Mouse (Mus musculus): ENCODE data around the gene Casp3. TPM values are rescaled to one million over a fixed set of nuclear protein-coding genes. Genes with fewer than 3 reads are reported as not detected.
A peak's percentile ranks its signal among the peaks of the same experiment; 100 is the strongest.

Casp3 gene
- total and polyA plus RNA-seq, 3 experiments, result 1.6 to 3.3 (median 2.2) TPM

DNA sequence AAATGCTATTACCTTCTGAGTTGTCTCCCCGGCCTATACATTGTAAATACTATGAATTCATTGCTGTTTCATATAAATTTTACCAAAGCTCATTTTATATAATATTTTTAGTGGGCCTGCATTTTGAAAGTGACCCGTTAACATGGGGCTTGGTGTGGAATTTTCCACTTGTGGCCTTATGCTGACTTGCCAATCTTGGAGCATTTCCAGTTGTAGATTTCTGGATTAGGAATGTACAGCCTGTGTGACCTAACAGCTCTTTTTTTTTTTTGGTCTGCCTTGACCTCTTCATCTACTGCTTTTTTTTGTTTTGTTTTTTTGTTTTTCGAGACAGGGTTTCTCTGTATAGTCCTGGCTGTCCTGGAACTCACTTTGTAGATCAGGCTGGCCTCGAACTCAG, 13.8 kb downstream of the Casp3 start:
- Histone ChIP-seq H3K79me2 (replicated peaks; ENCODE audit: control insufficient read depth, insufficient read depth, low read length) (no peaks in the 10 kb centered on the region), H3K9ac (ENCODE audit: low read depth, low read length) (no peak overlapping the region), H3K27me3 (ENCODE audit: control insufficient read depth, insufficient read depth, low read length) (no peaks in the 10 kb centered on the region), H3K4me1 (ENCODE audit: control insufficient read depth, insufficient read depth, low read length) (no peaks in the 10 kb centered on the region), H3K36me3 (ENCODE audit: control insufficient read depth, insufficient read depth, low read length) (no peaks in the 10 kb centered on the region), H3K4me3 (no peak overlapping the region), H3K27ac (no peak overlapping the region)
- TF ChIP-seq CTCF (IDR thresholded peaks at IDR 0.05), result no peak
- TF ChIP-seq EP300 (IDR thresholded peaks at IDR 0.05; ENCODE audit: insufficient read depth, low read depth, low read length), result no peak
- no peak for TF ChIP-seq POLR2A (IDR thresholded peaks at IDR 0.05; ENCODE audit: insufficient read depth, low read depth, low read length)
- 85% methylated on average over 4 of the region's 4 CpGs for WGBS
- intact Hi-C loops (cut with DNase I), result no loop called here
- no peak for DNase-seq

DNA sequence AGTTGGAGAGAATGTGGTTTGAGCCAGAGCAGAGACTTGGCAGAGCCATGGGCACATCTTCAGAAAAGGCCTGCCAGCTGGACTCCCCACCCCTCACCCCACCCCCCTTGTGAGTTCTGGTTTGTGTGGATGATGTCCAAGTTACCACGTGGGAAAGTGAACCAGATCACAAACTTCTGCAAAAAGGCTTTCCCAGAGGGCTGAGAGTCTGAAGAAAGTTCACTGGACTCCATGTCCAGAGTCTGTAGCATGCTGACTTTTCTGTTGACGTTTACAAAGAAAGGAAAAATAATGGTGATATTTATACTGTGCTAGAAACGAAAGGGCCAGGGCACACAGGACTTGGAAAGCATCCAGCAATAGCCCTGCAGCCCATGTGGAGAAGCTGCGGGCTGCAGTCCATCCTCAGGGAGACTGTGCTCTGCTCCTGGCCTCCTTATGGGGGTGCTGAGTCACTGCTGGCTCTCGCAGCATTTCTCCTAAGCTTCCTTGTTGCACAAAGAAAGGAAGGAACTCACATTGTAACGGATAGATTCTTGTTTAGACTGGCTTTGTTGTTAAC, 22.0 kb downstream of the Casp3 start:
- Histone ChIP-seq H3K4me3 (no peak overlapping the region), H3K27ac (peak overlapping the region; percentile 47), H3K9ac (ENCODE audit: low read depth, low read length) (no peak overlapping the region), H3K27me3 (ENCODE audit: control insufficient read depth, insufficient read depth, low read length) (no peaks in the 10 kb centered on the region), H3K4me1 (ENCODE audit: control insufficient read depth, insufficient read depth, low read length) (peaks cover 4% of the 10 kb centered on the region), H3K36me3 (ENCODE audit: control insufficient read depth, insufficient read depth, low read length) (peaks cover 5% of the 10 kb centered on the region; the same call in 1 of the 2 replicates), H3K79me2 (replicated peaks; ENCODE audit: control insufficient read depth, insufficient read depth, low read length) (no peaks in the 10 kb centered on the region)
- intact Hi-C loops (cut with DNase I), result no loop called here
- 5% methylated on average over 6 of the region's 6 CpGs for WGBS
- 0 out of 2 replicates have a peak, but pooled peaks have one; percentile 42 for TF ChIP-seq EP300 (IDR thresholded peaks at IDR 0.05; ENCODE audit: insufficient read depth, low read depth, low read length)
- TF ChIP-seq POLR2A (IDR thresholded peaks at IDR 0.05; ENCODE audit: insufficient read depth, low read depth, low read length), result no peak
- TF ChIP-seq CTCF (IDR thresholded peaks at IDR 0.05), result peak; percentile 50
- DNase-seq, result peak; percentile 51 to 64

DNA sequence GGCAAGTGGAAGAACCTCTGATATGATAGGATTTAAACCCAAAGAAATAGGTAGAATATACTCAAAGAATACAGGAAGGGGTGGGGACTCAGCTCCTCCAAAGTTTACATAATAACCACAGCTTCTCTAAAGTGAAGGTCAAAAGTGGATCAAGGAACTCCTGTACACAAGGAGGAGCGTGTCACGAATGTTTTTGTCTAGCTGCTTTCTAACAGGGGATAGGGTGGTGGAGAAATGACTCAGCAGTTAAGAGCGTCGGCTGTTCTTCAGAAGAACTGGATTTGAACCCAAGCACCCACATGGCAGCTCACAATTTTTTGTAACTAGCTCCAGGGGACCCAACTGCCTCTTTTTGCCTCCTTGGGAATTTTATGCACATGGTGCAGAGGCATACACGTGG, 22.8 kb downstream of the Casp3 start:
- Histone ChIP-seq H3K4me3 (no peak overlapping the region), H3K79me2 (replicated peaks; ENCODE audit: control insufficient read depth, insufficient read depth, low read length) (no peaks in the 10 kb centered on the region), H3K27me3 (ENCODE audit: control insufficient read depth, insufficient read depth, low read length) (no peaks in the 10 kb centered on the region), H3K9ac (ENCODE audit: low read depth, low read length) (no peak overlapping the region), H3K4me1 (ENCODE audit: control insufficient read depth, insufficient read depth, low read length) (peaks cover 4% of the 10 kb centered on the region), H3K27ac (peak overlapping the region; percentile 57), H3K36me3 (ENCODE audit: control insufficient read depth, insufficient read depth, low read length) (peaks cover 5% of the 10 kb centered on the region; the same call in 1 of the 2 replicates)
- TF ChIP-seq CTCF (IDR thresholded peaks at IDR 0.05) (no peak), EP300 (IDR thresholded peaks at IDR 0.05; ENCODE audit: insufficient read depth, low read depth, low read length) (no peak), POLR2A (IDR thresholded peaks at IDR 0.05; ENCODE audit: insufficient read depth, low read depth, low read length) (no peak)
- intact Hi-C loops (cut with DNase I), result no loop called here
- 51% methylated on average over 5 of the region's 5 CpGs for WGBS
- DNase-seq, result no peak

DNA sequence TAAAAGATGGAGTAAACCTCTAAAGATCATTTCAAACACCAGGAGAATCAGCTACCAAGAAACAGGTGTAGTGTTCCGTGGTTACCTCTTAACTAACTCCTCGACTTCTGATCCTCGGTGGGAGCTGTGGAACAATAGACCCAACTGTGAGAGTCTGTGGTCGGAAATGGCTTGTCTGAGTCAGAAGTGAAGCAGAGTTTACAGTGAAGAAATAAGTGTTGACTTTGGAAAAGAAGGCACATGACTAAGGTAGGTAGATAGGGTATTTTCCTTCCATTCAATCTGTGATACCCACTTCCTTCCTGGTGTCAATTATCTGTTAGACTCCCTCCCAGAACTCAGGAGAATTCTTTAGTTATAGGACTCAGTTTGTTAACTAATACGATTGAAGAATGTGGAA, 24.2 kb downstream of the Casp3 start:
- no peaks in the 10 kb centered on the region for H3K79me2 ChIP-seq (replicated peaks; ENCODE audit: control insufficient read depth, insufficient read depth, low read length)
- intact Hi-C loops (cut with DNase I), result no loop called here
- TF ChIP-seq EP300 (IDR thresholded peaks at IDR 0.05; ENCODE audit: insufficient read depth, low read depth, low read length) (no peak), CTCF (IDR thresholded peaks at IDR 0.05) (no peak), POLR2A (IDR thresholded peaks at IDR 0.05; ENCODE audit: insufficient read depth, low read depth, low read length) (no peak)
- no peak for DNase-seq
- H3K9ac ChIP-seq (ENCODE audit: low read depth, low read length), result no peak overlapping the region
- peaks cover 4% of the 10 kb centered on the region for H3K4me1 ChIP-seq (ENCODE audit: control insufficient read depth, insufficient read depth, low read length)
- no peak overlapping the region for H3K4me3 ChIP-seq
- H3K27ac ChIP-seq, result no peak overlapping the region
- WGBS, result 52% methylated on average over 5 of the region's 5 CpGs
- peaks cover 5% of the 10 kb centered on the region; the same call in 1 of the 2 replicates for H3K36me3 ChIP-seq (ENCODE audit: control insufficient read depth, insufficient read depth, low read length)
- no peaks in the 10 kb centered on the region for H3K27me3 ChIP-seq (ENCODE audit: control insufficient read depth, insufficient read depth, low read length)

DNA sequence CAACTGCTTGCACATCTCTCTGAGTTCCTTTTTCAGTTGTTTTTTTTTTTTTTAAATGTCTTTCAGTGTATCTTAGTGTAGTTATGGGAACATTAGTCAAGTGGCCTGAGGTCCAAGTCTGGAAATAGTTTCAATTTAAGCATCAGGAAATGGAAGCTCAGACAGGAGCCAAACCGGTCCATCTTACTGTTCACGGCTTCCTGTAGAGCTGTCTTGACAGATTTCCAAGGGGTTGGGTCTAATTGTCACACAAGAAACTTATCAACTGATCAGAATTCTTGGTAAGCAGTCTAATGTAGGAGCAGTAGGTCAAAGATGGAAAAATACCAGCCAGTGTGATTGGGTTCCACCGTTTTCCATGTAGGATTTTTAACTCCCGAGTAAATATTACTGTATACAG, 31.3 kb downstream of the Casp3 start:
- Histone ChIP-seq H3K9ac (ENCODE audit: low read depth, low read length) (no peak overlapping the region), H3K4me3 (no peak overlapping the region), H3K4me1 (ENCODE audit: control insufficient read depth, insufficient read depth, low read length) (peaks cover 4% of the 10 kb centered on the region), H3K27ac (no peak overlapping the region), H3K27me3 (ENCODE audit: control insufficient read depth, insufficient read depth, low read length) (no peaks in the 10 kb centered on the region), H3K79me2 (replicated peaks; ENCODE audit: control insufficient read depth, insufficient read depth, low read length) (no peaks in the 10 kb centered on the region), H3K36me3 (ENCODE audit: control insufficient read depth, insufficient read depth, low read length) (no peaks in the 10 kb centered on the region; the same call in 1 of the 2 replicates)
- DNase-seq, result no peak
- intact Hi-C loops (cut with DNase I), result no loop called here
- 42% methylated on average over 4 of the region's 4 CpGs for WGBS
- TF ChIP-seq EP300 (IDR thresholded peaks at IDR 0.05; ENCODE audit: insufficient read depth, low read depth, low read length) (no peak), CTCF (IDR thresholded peaks at IDR 0.05) (no peak)

DNA sequence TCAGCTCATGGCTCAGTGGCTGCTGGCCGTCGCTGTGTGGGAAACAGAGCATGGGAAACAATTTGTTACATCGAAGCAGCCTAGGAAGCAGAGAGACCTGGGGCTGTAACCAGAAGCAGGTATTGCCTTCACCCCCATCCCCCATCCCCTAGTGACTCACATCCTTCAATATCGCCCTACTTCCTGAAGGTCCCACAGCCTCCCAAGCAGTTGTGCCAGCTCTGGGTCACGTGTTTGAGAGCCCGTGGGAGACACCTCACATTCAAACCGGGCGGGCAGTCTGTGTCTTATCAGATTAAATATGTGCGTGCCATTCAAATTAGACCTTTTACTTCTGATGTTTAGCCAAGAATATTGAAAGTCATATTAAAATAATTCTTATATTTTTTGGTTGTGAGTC, 34.8 kb downstream of the Casp3 start:
- no peak overlapping the region for H3K27ac ChIP-seq
- H3K27me3 ChIP-seq (ENCODE audit: control insufficient read depth, insufficient read depth, low read length), result no peaks in the 10 kb centered on the region
- TF ChIP-seq EP300 (IDR thresholded peaks at IDR 0.05; ENCODE audit: insufficient read depth, low read depth, low read length) (no peak), CTCF (IDR thresholded peaks at IDR 0.05) (no peak), POLR2A (IDR thresholded peaks at IDR 0.05; ENCODE audit: insufficient read depth, low read depth, low read length) (no peak)
- no peaks in the 10 kb centered on the region; the same call in 1 of the 2 replicates for H3K36me3 ChIP-seq (ENCODE audit: control insufficient read depth, insufficient read depth, low read length)
- no peaks in the 10 kb centered on the region for H3K79me2 ChIP-seq (replicated peaks; ENCODE audit: control insufficient read depth, insufficient read depth, low read length)
- no peak overlapping the region for H3K9ac ChIP-seq (ENCODE audit: low read depth, low read length)
- DNase-seq, result peak; percentile 26 to 51
- peaks cover 6% of the 10 kb centered on the region for H3K4me1 ChIP-seq (ENCODE audit: control insufficient read depth, insufficient read depth, low read length)
- H3K4me3 ChIP-seq, result no peak overlapping the region
- 33% methylated on average over 9 of the region's 9 CpGs for WGBS
- intact Hi-C loops (cut with DNase I), result no loop called here

All from heart, adult 2 months (tissue).